Mouse (Mus musculus) T-helper 1 cell (primary cell): ENCODE data around the gene Dynlt1f.
"Not testable (repeated sequence)": the region's sequence is repeated elsewhere in the genome, so short reads cannot be mapped to it uniquely, and the experiment has no call there.

Experiments
- in situ Hi-C: fragments of 300-600 bp; cut with MboI, MseI; formaldehyde crosslinking; loops from one replicate; pipeline ENCODE4 v1.15.1; 2025; ENCODE audit warnings: high pct_unique_total_duplicates

Gene Dynlt1f

GRCm38 (mm10) chr17:6661093-6661816 lies 5.6 kb upstream of the Dynlt1f start:
- in situ Hi-C loops, result loop anchor here (5.0 kb wide), 1 partner anchor 239 kb away; no protein-coding TSS in a partner anchor

- in situ Hi-C loops, result loop anchor here (5.0 kb wide), 1 partner anchor 238 kb away; no protein-coding TSS in a partner anchor
These were observed 4.9 kb upstream of the Dynlt1f start for GRCm38 (mm10) chr17:6660589-6660988.

GRCm38 (mm10) chr17:6658801-6659200 lies 3.1 kb upstream of the Dynlt1f start, which contains the start of gene Sytl3:
Gene Sytl3 (plus strand): TSS chr17:6659093.
- in situ Hi-C loops, result loop anchor here (5.0 kb wide), 2 partner anchors 166 to 342 kb away; partner anchors contain the start of gene Dynlt1a

GRCm38 (mm10) chr17:6656471-6656870 lies 771 bp upstream of the Dynlt1f start:
- in situ Hi-C loops, result loop anchor here (5.0 kb wide), 2 partner anchors 164 to 339 kb away; partner anchors contain the start of gene Dynlt1a

GRCm38 (mm10) chr17:6655087-6655511 lies 601 bp downstream of the Dynlt1f start:
- in situ Hi-C loops, result loop anchor here (5.0 kb wide), 2 partner anchors 163 to 338 kb away; partner anchors contain the start of gene Dynlt1a

GRCm38 (mm10) chr17:6653341-6653946 lies 2.3 kb downstream of the Dynlt1f start:
- in situ Hi-C loops, result loop anchor here (5.0 kb wide), 1 partner anchor 51 kb away; the partner anchor contains the start of gene Dynlt1c

- in situ Hi-C loops, result loop anchor here (5.0 kb wide), 1 partner anchor 49 kb away; the partner anchor contains the start of gene Dynlt1c
These were observed 4.7 kb downstream of the Dynlt1f start for GRCm38 (mm10) chr17:6650904-6651565.

- in situ Hi-C loops, result not testable (repeated sequence)
These were observed 8.2 kb downstream of the Dynlt1f start for GRCm38 (mm10) chr17:6647452-6647851.

GRCm38 (mm10) chr17:6646841-6647240 lies 8.9 kb downstream of the Dynlt1f start:
- in situ Hi-C loops, result not testable (repeated sequence)

- in situ Hi-C loops, result not testable (repeated sequence)
These were observed 10.0 kb downstream of the Dynlt1f start for GRCm38 (mm10) chr17:6645668-6646067.

- in situ Hi-C loops, result not testable (repeated sequence)
These were observed 11.0 kb downstream of the Dynlt1f start for GRCm38 (mm10) chr17:6644673-6645072.

GRCm38 (mm10) chr17:6644210-6644609 lies 11.5 kb downstream of the Dynlt1f start:
- in situ Hi-C loops, result not testable (repeated sequence)

- in situ Hi-C loops, result not testable (repeated sequence)
These were observed 14.8 kb downstream of the Dynlt1f start for GRCm38 (mm10) chr17:6640771-6641429.

GRCm38 (mm10) chr17:6640044-6640637 lies 15.6 kb downstream of the Dynlt1f start:
- in situ Hi-C loops, result not testable (repeated sequence)

- in situ Hi-C loops, result not testable (repeated sequence)
These were observed 16.2 kb downstream of the Dynlt1f start for GRCm38 (mm10) chr17:6639486-6639885.

GRCm38 (mm10) chr17:6638444-6638843 lies 17.3 kb downstream of the Dynlt1f start:
- in situ Hi-C loops, result not testable (repeated sequence)

GRCm38 (mm10) chr17:6637434-6637833 lies 18.3 kb downstream of the Dynlt1f start:
- in situ Hi-C loops, result not testable (repeated sequence)

- in situ Hi-C loops, result no loop called here
These were observed 18.8 kb downstream of the Dynlt1f start for GRCm38 (mm10) chr17:6636861-6637260.

- in situ Hi-C loops, result not testable (repeated sequence)
These were observed 19.9 kb downstream of the Dynlt1f start for GRCm38 (mm10) chr17:6635781-6636180.

- in situ Hi-C loops, result not testable (repeated sequence)
These were observed 22.9 kb downstream of the Dynlt1f start for GRCm38 (mm10) chr17:6632850-6633249.

GRCm38 (mm10) chr17:6630398-6630797 lies 25.3 kb downstream of the Dynlt1f start:
- in situ Hi-C loops, result not testable (repeated sequence)
